Mouse (Mus musculus): ENCODE data around the gene Smtnl1.

DNA sequence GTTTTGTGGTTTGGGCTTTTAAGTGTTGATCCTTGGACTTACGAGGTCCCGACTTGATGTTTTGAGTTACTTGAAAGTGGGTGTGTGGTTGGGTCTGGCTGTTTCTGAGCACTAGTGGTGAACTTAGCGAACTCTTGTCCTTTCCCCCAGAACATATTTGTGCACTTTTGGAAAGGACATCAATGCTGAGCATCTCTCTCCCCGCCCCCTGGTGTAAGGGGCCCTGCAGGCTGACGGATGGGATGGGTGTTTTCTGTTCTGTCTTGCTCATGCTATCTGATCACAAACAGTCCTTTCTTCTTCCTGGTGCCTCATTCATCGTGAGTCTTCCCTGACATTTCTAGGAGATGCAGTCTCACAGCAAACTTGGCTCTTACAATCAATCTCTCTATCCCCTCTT, 21.2 kb upstream of the Smtnl1 start:
- peak; percentile 59 for TF ChIP-seq CTCF (IDR thresholded peaks at IDR 0.05; ENCODE audit: low read depth)
- no peak; the same call in 1 of the 2 replicates for TF ChIP-seq EP300 (IDR thresholded peaks at IDR 0.05; ENCODE audit: low read depth)

All from liver, embryonic 14.5 days (tissue).